Mouse (Mus musculus) spleen, adult 2 months (tissue): ENCODE measurements around the gene C1ql4.

Experiments
- CTCF ChIP-seq: fragments of 200-500 bp; IDR thresholded peaks from 2 replicates; pipeline ENCODE4 v1.5.1; 2011; ENCODE audit warnings: mild to moderate bottlenecking, inconsistent platforms; ENCODE audit not compliant: insufficient read depth, insufficient read length, insufficient replicate concordance; ENCODE audit errors: extremely low read depth
- POLR2A ChIP-seq: fragments of 200-500 bp; IDR thresholded peaks from 2 replicates; pipeline ENCODE4 v1.6.1; 2011; ENCODE audit warnings: low read depth, low read length, inconsistent platforms

DNA sequence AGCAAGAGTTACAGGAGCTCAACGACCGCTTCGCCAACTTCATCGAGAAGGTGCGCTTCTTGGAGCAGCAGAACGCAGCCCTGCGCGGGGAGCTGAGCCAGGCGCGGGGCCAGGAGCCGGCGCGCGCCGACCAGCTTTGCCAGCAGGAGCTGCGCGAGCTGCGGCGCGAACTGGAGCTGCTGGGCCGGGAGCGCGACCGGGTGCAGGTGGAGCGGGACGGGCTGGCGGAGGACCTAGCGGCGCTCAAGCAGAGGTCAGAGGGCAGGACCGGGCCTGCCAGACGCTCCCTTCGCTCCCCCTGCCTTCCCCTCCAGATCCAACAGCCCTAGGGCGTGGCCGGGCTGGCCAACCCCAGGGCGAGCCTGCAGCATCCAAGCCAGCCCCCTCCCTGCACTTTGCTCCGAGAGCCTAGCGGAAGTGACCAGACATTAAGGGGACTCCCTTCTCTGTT is 32.1 kb downstream of the C1ql4 start:
- TF ChIP-seq CTCF: no peak
- no peak for TF ChIP-seq POLR2A
